Comparison of ENCODE assay signal across 8 mouse cellular contexts in genomic region chr8:47411994-47412695, GRCm38 (mm10). TPM values are rescaled to one million over a fixed set of nuclear protein-coding genes. Genes with fewer than 3 reads are reported as not detected.
DNase-seq lines count a peak whose midpoint lies in the region; ATAC-seq and TF ChIP-seq lines count a peak whose summit lies in the region.

No protein-coding gene starts in this region.

- peak overlapping the region; percentile 68; the same call in 1 of the 2 replicates for H3K9ac ChIP-seq in hindbrain, embryonic 13.5 days
- no peak overlapping the region for H3K9ac ChIP-seq in liver, embryonic 12.5 days
- no peak overlapping the region for H3K9ac ChIP-seq in neural tube, embryonic 15.5 days (replicated peaks)

- H3K27me3 ChIP-seq in cerebellum, adult 2 months (ENCODE audit: control insufficient read depth, insufficient read depth, low read length): peaks cover 3% of the 10 kb centered on the region; the same call in 1 of the 2 replicates
- H3K27me3 ChIP-seq in hindbrain, embryonic 13.5 days: peaks cover 89% of the 10 kb centered on the region
- H3K27me3 ChIP-seq in liver, embryonic 12.5 days (replicated peaks): peaks cover 86% of the 10 kb centered on the region
- peaks cover 68% of the 10 kb centered on the region for H3K27me3 ChIP-seq in neural tube, embryonic 15.5 days (replicated peaks)

- H3K4me2 ChIP-seq in hindbrain, embryonic 13.5 days: peak overlapping the region; percentile 88
- peak overlapping the region; percentile 67 for H3K4me2 ChIP-seq in liver, embryonic 12.5 days
- peak overlapping the region; percentile 99 for H3K4me2 ChIP-seq in neural tube, embryonic 15.5 days

- peak; percentile 47 for ATAC-seq in hindbrain, embryonic 13.5 days (ENCODE audit: low FRiP score)
- ATAC-seq in liver, embryonic 12.5 days: no peak
- ATAC-seq in neural tube, embryonic 15.5 days (ENCODE audit: low FRiP score): peak; percentile 43; the same call in 1 of the 2 replicates
- ATAC-seq in CD4-positive, CD25-positive, alpha-beta regulatory T cell, adult 4 months: no peak

- H3K4me1 ChIP-seq in cerebellum, adult 2 months (ENCODE audit: control insufficient read depth, insufficient read depth, low read length): 0 out of 2 replicates have a peak, but pooled peaks cover 3% of the 10 kb centered on the region
- peaks cover 29% of the 10 kb centered on the region for H3K4me1 ChIP-seq in hindbrain, embryonic 13.5 days (replicated peaks)
- H3K4me1 ChIP-seq in liver, embryonic 12.5 days: peaks cover 15% of the 10 kb centered on the region; the same call in 1 of the 2 replicates
- peaks cover 26% of the 10 kb centered on the region for H3K4me1 ChIP-seq in neural tube, embryonic 15.5 days

- DNase-seq in cerebellum, adult 2 months: peak in 1 of 2 experiments; percentile 9
- no peak for DNase-seq in cerebellum, postnatal 36 days
- DNase-seq in embryo, embryonic 9.5 days (ENCODE audit: extremely low spot score): peak; percentile 40
- DNase-seq in left cerebral cortex, adult 11 months (ENCODE audit: low spot score): no peak

- no peaks in the 10 kb centered on the region for H3K36me3 ChIP-seq in hindbrain, embryonic 13.5 days
- no peaks in the 10 kb centered on the region for H3K36me3 ChIP-seq in liver, embryonic 12.5 days
- no peaks in the 10 kb centered on the region for H3K36me3 ChIP-seq in neural tube, embryonic 15.5 days

- H3K27ac ChIP-seq in cerebellum, adult 2 months (ENCODE audit: insufficient read depth, low read length): no peak overlapping the region
- H3K27ac ChIP-seq in hindbrain, embryonic 13.5 days: no peak overlapping the region
- H3K27ac ChIP-seq in liver, embryonic 12.5 days: no peak overlapping the region
- H3K27ac ChIP-seq in neural tube, embryonic 15.5 days (replicated peaks): no peak overlapping the region

- no peaks in the 10 kb centered on the region for H3K9me3 ChIP-seq in hindbrain, embryonic 13.5 days
- no peaks in the 10 kb centered on the region for H3K9me3 ChIP-seq in liver, embryonic 12.5 days (replicated peaks)
- no peaks in the 10 kb centered on the region for H3K9me3 ChIP-seq in neural tube, embryonic 15.5 days (replicated peaks)

- peak overlapping the region; percentile 26 for H3K4me3 ChIP-seq in cerebellum, adult 2 months (replicated peaks; ENCODE audit: insufficient read depth, low read depth, low read length)
- H3K4me3 ChIP-seq in hindbrain, embryonic 13.5 days: peak overlapping the region; percentile 55
- peak overlapping the region; percentile 57 for H3K4me3 ChIP-seq in liver, embryonic 12.5 days
- H3K4me3 ChIP-seq in neural tube, embryonic 15.5 days (replicated peaks): peak overlapping the region; percentile 56

- 3% methylated on average over 43 of the region's 43 CpGs for WGBS in cerebellum, adult 2 months
- under 1% methylated on average over 42 of the region's 43 CpGs for WGBS in hindbrain, embryonic 13.5 days
- WGBS in liver, embryonic 12.5 days (ENCODE audit: insufficient replicate concordance): 3% methylated on average over 43 of the region's 43 CpGs
- 1% methylated on average over 43 of the region's 43 CpGs for WGBS in neural tube, embryonic 15.5 days

- no peak for TF ChIP-seq CTCF in cerebellum, adult 2 months (IDR thresholded peaks at IDR 0.05; ENCODE audit: borderline replicate concordance, insufficient read depth, low read depth, low read length)

- no peak for TF ChIP-seq POLR2A in cerebellum, adult 2 months (IDR thresholded peaks at IDR 0.05; ENCODE audit: borderline replicate concordance, insufficient read depth, low read length)

RNA-seq across cellular contexts. Expression of gene Stox2, which starts 34.0 kb away (rescaled TPM):
- polyA plus RNA-seq in cerebellum, adult 2 months (2012; rRNA removed): 19.3 TPM in 2 replicates
- polyA plus RNA-seq in hindbrain, embryonic 13.5 days (2015; fragmentation: Nextera tagmentation; extraction: Ambion mirVana): 36.6 and 38.9 TPM in 2 replicates
- 0.89 and 0.97 TPM in 2 replicates for polyA plus RNA-seq in liver, embryonic 12.5 days (2016; fragmentation: Nextera tagmentation; extraction: Ambion mirVana)
- 32.1 and 40.5 TPM in 2 replicates for polyA plus RNA-seq in neural tube, embryonic 15.5 days (2015; fragmentation: Nextera tagmentation; extraction: Ambion mirVana)
- under 1 TPM; 0.16 TPM for polyA plus RNA-seq in CD4-positive, CD25-positive, alpha-beta regulatory T cell, adult 4 months (2017; shearing (Covaris generic))

Comparison
In these comparisons a context has a peak if more than half of its experiments do, and no peak if none do; other contexts are left out.
1. ATAC-seq: peak in hindbrain, embryonic 13.5 days (single experiment) and neural tube, embryonic 15.5 days (single experiment); none in liver, embryonic 12.5 days (single experiment) and CD4-positive, CD25-positive, alpha-beta regulatory T cell, adult 4 months (single experiment).
2. RNA of gene Stox2, which starts 34.0 kb away (polyA plus RNA-seq): 32.1 to 40.5 TPM in neural tube, embryonic 15.5 days, 36.6 to 38.9 TPM in hindbrain, embryonic 13.5 days and 19.3 TPM in cerebellum, adult 2 months; 0.89 to 0.97 TPM in liver, embryonic 12.5 days and 0.16 TPM in CD4-positive, CD25-positive, alpha-beta regulatory T cell, adult 4 months; every median in the first group is over 10 times any median in the second.
3. Peak in every context shown above with its lines, with median percentiles within 50 percentile points of each other: H3K4me3 ChIP-seq and H3K4me2 ChIP-seq.